Mouse (Mus musculus) cerebral cortex, adult 2 months (tissue): ENCODE measurements around the gene Ccdc88c.

Experiments used
- WGBS: fragments of 180-500 bp; shearing (Covaris S2); methylation state at CpG from one replicate; pipeline ENCODE4 v1.1.7; 2018; 5-methylcytosine and 5-hydroxymethylcytosine counted together

Ccdc88c gene

GRCm38 (mm10) chr12:100996378-100996898, 32.4 kb downstream of the Ccdc88c start:
- 50% methylated on average over 5 of the region's 5 CpGs for WGBS

DNA sequence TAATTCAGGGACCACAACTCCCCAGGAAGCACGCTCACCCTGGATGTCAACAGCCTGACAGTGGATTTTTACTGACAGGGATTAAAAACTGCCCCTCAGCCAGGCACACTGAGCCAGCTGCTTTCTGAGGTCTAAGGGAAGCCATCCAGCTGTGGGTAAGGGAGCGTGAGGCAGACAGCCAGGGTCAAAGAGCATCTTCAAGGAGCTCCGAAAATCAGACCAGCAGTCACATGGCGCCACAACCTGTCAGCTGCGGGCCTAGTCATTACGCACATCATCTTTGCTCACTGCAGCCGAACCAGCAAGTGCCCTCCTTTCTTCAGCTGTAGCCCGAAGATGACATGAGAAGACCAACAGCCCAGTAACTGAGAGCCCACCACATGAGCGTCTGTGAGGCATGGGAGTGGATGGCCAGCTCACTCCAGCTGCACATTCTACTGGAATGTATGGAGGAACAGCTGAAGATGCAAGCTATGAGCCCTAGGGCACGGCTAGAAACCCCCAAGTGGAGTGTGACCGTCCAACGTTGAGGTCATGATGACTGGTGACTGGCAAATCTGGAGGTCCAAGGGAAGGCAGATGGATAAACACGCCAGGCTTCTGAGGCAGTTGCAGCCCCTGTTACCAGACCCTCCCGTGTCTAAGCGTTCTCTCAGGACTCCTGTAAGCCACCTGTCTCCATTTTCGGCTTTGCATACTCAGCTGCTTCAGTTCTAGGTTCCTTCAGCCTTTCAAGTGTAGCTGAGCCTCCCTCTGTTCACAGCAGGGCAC, 33.1 kb downstream of the Ccdc88c start:
- WGBS: 53% methylated on average over 16 of the region's 16 CpGs

DNA sequence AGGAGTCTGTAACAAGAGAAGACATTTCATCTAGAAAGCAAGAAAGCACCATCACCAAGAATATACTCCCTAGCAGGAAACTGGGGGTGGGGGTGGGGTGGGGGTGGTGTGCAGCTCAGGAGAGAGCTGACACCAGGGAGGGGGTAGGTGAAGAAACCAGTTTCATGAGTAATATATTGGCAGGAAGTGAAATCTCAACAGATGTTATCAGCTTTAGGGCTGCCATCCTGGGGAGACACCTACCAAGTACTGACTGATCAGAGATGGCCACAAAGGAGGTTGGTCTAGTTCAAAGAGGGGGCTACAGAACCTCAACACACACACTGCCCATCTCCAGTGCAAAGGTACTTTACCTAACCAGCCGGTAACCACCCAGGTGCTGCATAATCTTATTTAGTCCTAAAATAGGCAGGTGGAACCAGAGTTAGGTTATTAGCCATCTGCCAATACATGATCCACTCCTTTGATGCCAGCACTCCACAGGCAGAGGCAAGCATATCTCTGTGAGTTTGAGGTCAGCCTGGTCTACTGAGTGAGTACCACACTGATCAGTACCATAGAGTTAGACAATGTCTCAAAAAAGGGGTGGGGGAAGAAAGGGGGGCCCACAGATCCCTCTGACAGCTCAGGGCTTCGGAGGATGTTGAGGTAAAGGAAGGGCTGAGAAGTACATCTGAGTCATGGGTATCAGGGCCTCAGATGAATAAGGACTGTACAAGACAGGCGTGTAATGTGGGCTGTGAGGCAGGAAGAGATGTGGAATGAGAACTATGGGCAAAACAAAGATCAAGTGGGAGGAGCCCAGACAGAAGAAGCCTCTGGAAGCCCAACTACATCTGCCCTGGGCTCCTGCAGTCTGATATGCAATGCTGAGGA, 34.5 kb downstream of the Ccdc88c start:
- WGBS: 69% methylated on average over 3 of the region's 3 CpGs

DNA sequence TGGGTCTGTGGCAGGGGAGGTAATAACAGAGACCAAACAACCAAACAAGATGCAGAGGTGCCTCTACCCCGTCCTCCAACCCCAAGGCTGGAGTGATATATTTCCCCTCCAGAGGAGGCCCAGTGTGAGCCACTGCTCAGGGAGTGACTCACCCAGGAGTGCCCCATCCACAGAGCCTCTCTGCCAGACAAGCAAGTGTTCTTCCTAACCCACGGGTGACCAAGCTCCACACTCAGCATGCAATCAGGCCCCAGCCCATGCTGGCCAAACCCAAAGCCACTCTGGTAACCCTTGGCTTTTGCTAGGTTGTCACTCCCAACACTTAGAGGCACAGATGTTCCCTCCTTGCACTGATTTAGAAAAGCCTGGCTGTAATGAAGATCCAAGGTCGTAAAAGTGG, 35.7 kb downstream of the Ccdc88c start:
- 68% methylated on average over 3 of the region's 3 CpGs for WGBS

GRCm38 (mm10) chr12:100992505-100992904, 36.4 kb downstream of the Ccdc88c start:
- WGBS: 69% methylated on average over 7 of the region's 7 CpGs

GRCm38 (mm10) chr12:100991119-100991518, 37.7 kb downstream of the Ccdc88c start:
- 69% methylated on average over 3 of the region's 3 CpGs for WGBS

DNA sequence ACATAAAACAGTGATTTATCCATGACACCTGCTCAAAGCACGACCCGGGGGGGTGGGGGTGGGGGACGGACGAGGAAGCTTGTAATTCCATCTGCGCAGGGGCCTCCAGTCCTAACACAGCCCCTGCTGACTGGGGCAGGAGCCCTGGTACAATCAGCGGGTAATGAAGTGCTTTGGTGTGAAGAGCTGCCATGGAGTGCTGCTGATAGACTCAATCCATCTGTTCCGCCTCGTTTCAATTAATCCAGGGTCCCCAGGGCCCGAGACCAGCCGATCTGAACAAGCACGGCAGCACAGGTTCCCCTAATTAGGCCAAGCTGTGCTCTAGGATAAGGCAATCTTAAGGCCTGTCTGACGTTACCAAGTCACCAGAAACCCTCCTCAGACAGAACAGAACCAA, 38.6 kb downstream of the Ccdc88c start:
- WGBS: 53% methylated on average over 12 of the region's 12 CpGs

DNA sequence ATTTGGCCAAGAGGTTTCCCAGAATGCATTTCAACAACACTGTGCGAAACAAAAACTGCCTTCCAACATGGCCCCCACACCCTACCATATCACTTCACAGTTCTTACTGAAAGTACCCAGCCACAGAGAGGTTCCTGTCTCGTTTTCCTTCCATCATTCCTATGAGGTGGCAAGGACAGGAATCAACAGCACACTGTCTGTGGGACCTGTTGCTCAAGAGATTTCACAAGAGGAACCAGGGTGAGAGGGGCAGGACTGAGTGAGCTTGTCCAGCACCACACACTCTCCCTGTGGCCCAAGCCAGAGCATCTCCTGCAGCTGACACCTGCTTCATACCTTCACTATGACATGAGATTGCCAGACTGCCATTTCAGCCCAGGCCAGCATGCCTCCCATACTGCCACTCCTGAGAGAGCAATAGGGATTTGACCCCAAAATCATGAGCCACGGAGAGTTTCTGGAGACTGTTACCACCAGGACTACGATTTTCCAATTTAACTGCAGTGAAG, 39.0 kb downstream of the Ccdc88c start:
- WGBS: 64% methylated on average over 4 of the region's 4 CpGs

GRCm38 (mm10) chr12:100988324-100989130, 40.3 kb downstream of the Ccdc88c start:
- 39% methylated on average over 15 of the region's 15 CpGs for WGBS

GRCm38 (mm10) chr12:100986423-100986822, 42.4 kb downstream of the Ccdc88c start:
- 44% methylated on average over 4 of the region's 4 CpGs for WGBS

DNA sequence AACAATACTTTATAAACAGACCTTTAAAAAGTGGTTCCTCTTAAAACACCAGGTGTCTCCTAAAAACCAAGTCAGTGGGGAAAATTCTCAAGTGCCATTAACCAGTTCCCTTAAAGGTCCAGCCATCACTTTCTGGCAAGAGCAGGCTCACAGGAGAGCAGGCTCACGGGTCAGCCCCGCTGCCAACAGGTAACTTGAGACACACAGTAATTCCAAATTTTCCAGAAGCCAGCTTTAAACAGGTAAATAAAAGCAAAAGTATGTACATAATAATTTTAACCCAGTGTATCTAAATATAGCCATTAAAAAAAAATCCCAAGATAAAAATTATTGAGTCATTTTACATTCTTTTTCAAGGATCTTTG, 43.1 kb downstream of the Ccdc88c start:
- 90% methylated on average over 2 of the region's 2 CpGs for WGBS

- 70% methylated on average over 10 of the region's 10 CpGs for WGBS
Observed at GRCm38 (mm10) chr12:100985050-100985792, 43.6 kb downstream of the Ccdc88c start.

- WGBS: 43% methylated on average over 11 of the region's 11 CpGs
Observed at GRCm38 (mm10) chr12:100983565-100983964, 45.3 kb downstream of the Ccdc88c start.

- WGBS: 53% methylated on average over 8 of the region's 8 CpGs
Observed at GRCm38 (mm10) chr12:100982217-100982616, 46.6 kb downstream of the Ccdc88c start.

GRCm38 (mm10) chr12:100980551-100981008, 48.3 kb downstream of the Ccdc88c start:
- 40% methylated on average over 9 of the region's 9 CpGs for WGBS

- WGBS: 40% methylated on average over 5 of the region's 5 CpGs
Observed at GRCm38 (mm10) chr12:100979616-100980015, 49.2 kb downstream of the Ccdc88c start.

DNA sequence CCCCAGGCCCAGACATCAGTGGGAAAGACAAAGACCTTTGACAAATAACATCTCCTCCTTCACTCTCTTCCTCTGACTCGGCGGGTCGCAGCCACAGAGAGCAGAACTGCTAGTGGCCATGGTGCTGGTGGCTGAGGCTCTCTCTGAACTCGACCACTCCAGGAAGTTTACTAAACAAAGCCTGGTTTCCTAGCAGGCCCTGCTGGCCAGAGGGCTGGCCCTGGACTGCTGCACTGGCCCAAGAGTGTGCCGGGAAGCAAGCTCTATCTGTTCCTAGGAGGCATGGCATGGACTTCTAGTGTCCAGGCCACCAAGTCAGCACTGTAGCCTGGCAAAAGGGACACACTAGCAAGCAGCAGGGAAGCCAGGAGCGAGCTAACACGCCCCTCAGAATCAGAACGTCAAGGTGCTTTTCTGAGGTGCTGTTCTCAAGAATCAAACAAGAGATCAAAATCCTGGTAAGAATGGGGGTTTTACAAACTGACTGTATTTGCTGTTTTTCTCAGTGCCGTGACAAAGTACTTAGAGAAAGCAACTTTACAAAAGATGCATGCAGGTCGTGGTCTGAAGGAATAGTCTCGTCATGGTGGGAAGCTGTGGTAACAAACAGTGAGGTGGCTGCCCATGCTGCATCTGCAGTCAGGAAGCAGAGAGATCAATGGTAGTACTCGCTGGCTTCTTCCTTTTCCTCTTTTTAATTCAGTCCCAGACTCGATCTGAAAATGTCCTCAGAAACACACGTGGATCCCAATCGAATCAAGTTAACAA, 50.7 kb downstream of the Ccdc88c start:
- WGBS: 71% methylated on average over 15 of the region's 15 CpGs

DNA sequence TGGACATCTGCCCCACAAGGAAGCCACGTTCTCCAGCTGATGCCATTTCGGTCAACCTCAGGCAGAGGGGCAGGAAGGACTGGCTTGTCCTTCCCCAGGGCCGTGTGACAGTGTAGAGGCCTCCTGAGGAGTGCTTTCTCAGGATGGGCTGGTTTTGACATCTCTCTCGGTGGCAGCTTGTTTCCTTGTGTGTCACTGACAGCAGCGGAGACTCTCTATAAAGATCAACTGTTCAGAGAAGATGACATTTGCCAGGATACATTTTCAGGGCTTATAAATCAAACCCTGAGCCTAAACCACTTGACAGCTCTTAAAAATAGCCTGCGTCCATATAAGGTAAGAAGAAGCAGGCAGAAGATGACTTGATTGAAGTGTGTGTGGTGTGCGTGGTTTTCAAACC, 59.0 kb downstream of the Ccdc88c start:
- 69% methylated on average over 7 of the region's 7 CpGs for WGBS

- 90% methylated on average over 12 of the region's 12 CpGs for WGBS
Observed at GRCm38 (mm10) chr12:100967383-100967782, 61.5 kb downstream of the Ccdc88c start.

- WGBS: 45% methylated on average over 9 of the region's 9 CpGs
Observed at GRCm38 (mm10) chr12:100966253-100966652, 62.6 kb downstream of the Ccdc88c start.
